11 mouse cellular contexts compared by ENCODE assay signal in genomic region chr8:114550029-114550428, GRCm38 (mm10).
DNase-seq lines count a peak whose midpoint lies in the region; ATAC-seq and TF ChIP-seq lines count a peak whose summit lies in the region.
"Had no signal": no experiment of that assay in that cellular context is flagged by ENCODE, and none has a peak within 500 bp of the region (broad histone marks: within the 10 kb centered on the region; RNA-seq: fewer than 3 reads in every experiment).

No protein-coding gene starts in this region.

- TF ChIP-seq CTCF in CH12.LX (conservative IDR thresholded peaks at IDR 0.05 in 1 of 2, IDR thresholded peaks at IDR 0.05 in 1 of 2; ENCODE audit: low read depth in 2 of 2, low read length in 2 of 2) (peak in 1 of 2 experiments; percentile 36; a peak in 1 of 4 replicates), Patski (IDR thresholded peaks at IDR 0.05) (peak; percentile 61)

- H3K27me3 ChIP-seq in kidney, embryonic 16.5 days (ENCODE audit: insufficient read depth, low read length): no peaks in the 10 kb centered on the region
- no peaks in the 10 kb centered on the region for H3K27me3 ChIP-seq in CH12.LX (replicated peaks)
- H3K27me3 ChIP-seq in Patski: no peaks in the 10 kb centered on the region
- no peaks in the 10 kb centered on the region for H3K27me3 ChIP-seq in forebrain, embryonic 16.5 days (replicated peaks; ENCODE audit: control insufficient read depth, insufficient read depth, low read length)
- H3K27me3 ChIP-seq: megakaryocyte, embryonic 14.5 days had no signal

- no peak for ATAC-seq in kidney, embryonic 16.5 days (ENCODE audit: low FRiP score, low TSS enrichment)
- no peak for ATAC-seq in Patski
- ATAC-seq in forebrain, embryonic 16.5 days: no peak
- ATAC-seq: inflammation-experienced regulatory T-cells, adult 6 months had no signal

- in situ Hi-C loops in CH12.LX (cut with MboI; ENCODE audit: low pct_ligation_motif_present, low pct_unique_long_range_greater_than_20kb, low sequenced_read_pairs) (no loop called here), Patski (cut with MboI; ENCODE audit: low pct_unique_long_range_greater_than_20kb) (loop anchor here (5.0 to 25.0 kb wide), 5 partner anchors 132 to 987 kb away; no protein-coding TSS in a partner anchor)

- no peaks in the 10 kb centered on the region for H3K9me3 ChIP-seq in kidney, embryonic 16.5 days (ENCODE audit: low read length)
- no peaks in the 10 kb centered on the region for H3K9me3 ChIP-seq in CH12.LX (replicated peaks; ENCODE audit: low read length)
- H3K9me3 ChIP-seq in forebrain, embryonic 16.5 days (ENCODE audit: control insufficient read depth, low read length): no peaks in the 10 kb centered on the region

- dilution Hi-C loops in CH12.LX (cut with MboI; ENCODE audit: extremely low pct_ligation_motif_present, extremely low pct_unique_long_range_greater_than_20kb, low sequenced_read_pairs): no loop called here

- no peak overlapping the region for H3K4me3 ChIP-seq in kidney, embryonic 16.5 days (ENCODE audit: low read length)
- H3K4me3 ChIP-seq in CH12.LX (replicated peaks in 1 of 3; ENCODE audit: low read depth in 2 of 3, low read length in 2 of 3, poor library complexity in 1 of 3): no peak overlapping the region
- no peak overlapping the region for H3K4me3 ChIP-seq in forebrain, embryonic 16.5 days (replicated peaks; ENCODE audit: low read length)
- H3K4me3 ChIP-seq: megakaryocyte, embryonic 14.5 days had no signal

- H3K9ac ChIP-seq in kidney, embryonic 16.5 days (replicated peaks; ENCODE audit: low read length): no peak overlapping the region
- no peak overlapping the region for H3K9ac ChIP-seq in CH12.LX (ENCODE audit: insufficient read depth, low read depth)
- H3K9ac ChIP-seq in forebrain, embryonic 16.5 days (replicated peaks; ENCODE audit: low read depth, low read length): no peak overlapping the region

- H3K4me1 ChIP-seq in kidney, embryonic 16.5 days (ENCODE audit: insufficient read depth, low read length): peaks cover 9% of the 10 kb centered on the region
- H3K4me1 ChIP-seq in CH12.LX (ENCODE audit: control insufficient read depth in 1 of 2, insufficient read depth in 2 of 2): peaks cover 0 to 35% of the 10 kb centered on the region in 2 experiments; a peak in 2 of 4 replicates
- H3K4me1 ChIP-seq in forebrain, embryonic 16.5 days (replicated peaks; ENCODE audit: control insufficient read depth, insufficient read depth, low read length): no peaks in the 10 kb centered on the region

- POLR2A ChIA-PET in Patski (lab: Charles Lee): interaction anchor here (0.8 kb wide), 1 partner anchor 8 kb away, joined by 3 read pairs; no protein-coding TSS in a partner anchor

- DNase-seq in kidney, adult 11 months: peak; percentile 36
- DNase-seq in CH12.LX (ENCODE audit: extremely low read depth): peak; percentile 38
- no peak for DNase-seq in Patski (ENCODE audit: low read depth, low spot score)
- DNase-seq in kidney, postnatal 25 days: peak; percentile 56 to 67
- DNase-seq in yolk sac, embryonic 10.5 days (ENCODE audit: low spot score): no peak
- DNase-seq in heart, adult 11 months: no peak
- DNase-seq: right cerebral cortex, adult 18-20 months had no signal

- no peaks in the 10 kb centered on the region for H3K79me2 ChIP-seq in CH12.LX (replicated peaks; ENCODE audit: control insufficient read depth, extremely low read depth, insufficient read depth, poor library complexity, severe bottlenecking)

- WGBS in kidney, embryonic 16.5 days: 59% methylated on average over 7 of the region's 7 CpGs
- 74% methylated on average over 7 of the region's 7 CpGs for WGBS in forebrain, embryonic 16.5 days

- no peak overlapping the region for H3K27ac ChIP-seq in kidney, embryonic 16.5 days (ENCODE audit: low read length)
- no peak overlapping the region for H3K27ac ChIP-seq in CH12.LX (ENCODE audit: insufficient read depth, low read depth)
- no peak overlapping the region for H3K27ac ChIP-seq in forebrain, embryonic 16.5 days (ENCODE audit: low read length)

- CTCF ChIA-PET in Patski (lab: Charles Lee): interaction anchor here (1.0 to 1.5 kb wide), 2 partner anchors 24 to 200 kb away, joined by 3 to 5 read pairs; no protein-coding TSS in a partner anchor

- no peaks in the 10 kb centered on the region for H3K36me3 ChIP-seq in kidney, embryonic 16.5 days (ENCODE audit: insufficient read depth, low read length)
- H3K36me3 ChIP-seq in CH12.LX (replicated peaks in 1 of 2; ENCODE audit: control insufficient read depth in 1 of 2, insufficient read depth in 1 of 2, low read length in 1 of 2): peaks cover 2 to 11% of the 10 kb centered on the region in 2 experiments
- H3K36me3 ChIP-seq in forebrain, embryonic 16.5 days (ENCODE audit: control insufficient read depth, insufficient read depth): no peaks in the 10 kb centered on the region

- H3K4me2 ChIP-seq in kidney, embryonic 16.5 days (replicated peaks; ENCODE audit: low read depth, low read length): no peak overlapping the region
- no peak overlapping the region for H3K4me2 ChIP-seq in CH12.LX (ENCODE audit: insufficient read depth, low read depth, poor library complexity, severe bottlenecking)
- H3K4me2 ChIP-seq in forebrain, embryonic 16.5 days (ENCODE audit: low read length): no peak overlapping the region

- no peak for TF ChIP-seq RAD21 in CH12.LX (IDR thresholded peaks at IDR 0.05; ENCODE audit: low read depth, low read length)

- TF ChIP-seq POLR2A in CH12.LX (IDR thresholded peaks at IDR 0.05; ENCODE audit: low read depth, low read length): no peak

- no peak for TF ChIP-seq EP300 in CH12.LX (IDR thresholded peaks at IDR 0.05; ENCODE audit: low read length)

TF ChIP-seq in CH12.LX, 34 proteins besides CTCF, POLR2A, EP300 and RAD21:
- TF ChIP-seq USF1 (IDR thresholded peaks at IDR 0.05; ENCODE audit: low read depth, low read length) (no peak), ZKSCAN1 (IDR thresholded peaks at IDR 0.05; ENCODE audit: borderline replicate concordance, low read depth, low read length) (no peak), MEF2A (IDR thresholded peaks at IDR 0.05; ENCODE audit: borderline replicate concordance, low read depth, low read length) (no peak), BHLHE40 (IDR thresholded peaks at IDR 0.05; ENCODE audit: low read depth, low read length) (no peak), NELFE (IDR thresholded peaks at IDR 0.05; ENCODE audit: low read depth, low read length) (no peak), IRF4 (IDR thresholded peaks at IDR 0.05; ENCODE audit: low read depth, low read length) (no peak), UBTF (IDR thresholded peaks at IDR 0.05; ENCODE audit: low read depth, low read length) (no peak), ELF1 (IDR thresholded peaks at IDR 0.05; ENCODE audit: low read depth, low read length) (no peak), KAT2A (IDR thresholded peaks at IDR 0.05; ENCODE audit: insufficient replicate concordance, low read length) (no peak), CHD1 (IDR thresholded peaks at IDR 0.05; ENCODE audit: low read depth, low read length) (no peak), ZMIZ1 (IDR thresholded peaks at IDR 0.05; ENCODE audit: low read depth, low read length) (no peak), MXI1 (IDR thresholded peaks at IDR 0.05; ENCODE audit: low read depth, low read length) (no peak), GABPA (IDR thresholded peaks at IDR 0.05; ENCODE audit: insufficient replicate concordance, low read depth, low read length) (no peak), MAX (IDR thresholded peaks at IDR 0.05; ENCODE audit: low read length) (no peak), SMC3 (IDR thresholded peaks at IDR 0.05; ENCODE audit: low read depth, low read length) (no peak), TBP (conservative IDR thresholded peaks at IDR 0.05; ENCODE audit: low read depth, low read length) (no peak), PAX5 (IDR thresholded peaks at IDR 0.05; ENCODE audit: low read length) (no peak), HCFC1 (IDR thresholded peaks at IDR 0.05; ENCODE audit: low read depth, low read length) (no peak)

Comparison
In these comparisons a context has a peak if more than half of its experiments do, and no peak if none do; other contexts are left out.
1. DNase-seq: peak in kidney, adult 11 months (single experiment), CH12.LX (single experiment) and kidney, postnatal 25 days (2 of 2); none in Patski (single experiment), yolk sac, embryonic 10.5 days (single experiment) and heart, adult 11 months (single experiment).